Mouse (Mus musculus) gonadal fat pad, adult 2 months (tissue): ENCODE data around the gene Ppp1r1a. TPM values are rescaled to one million over a fixed set of nuclear protein-coding genes. Genes with fewer than 3 reads are reported as not detected.

Experiments
- DNase-seq: peaks from one replicate; pipeline ENCODE4 v3.0.0-alpha.2; 2012; ENCODE audit warnings: low read depth
- polyA plus RNA-seq: library from polyadenylated mRNA; depleted of rRNA; stranded (reverse); fragments of >200 nt; gene quantifications from 2 replicates; pipeline ENCODE4 v1.2.3, GENCODE M21; 2012; rRNA removed

Gene Ppp1r1a
- polyA plus RNA-seq, 1 experiment = 46.0 TPM

- DNase-seq = no peak
These were observed 22.9 kb downstream of the Ppp1r1a start for GRCm38 (mm10) chr15:103514914-103515313.

DNA sequence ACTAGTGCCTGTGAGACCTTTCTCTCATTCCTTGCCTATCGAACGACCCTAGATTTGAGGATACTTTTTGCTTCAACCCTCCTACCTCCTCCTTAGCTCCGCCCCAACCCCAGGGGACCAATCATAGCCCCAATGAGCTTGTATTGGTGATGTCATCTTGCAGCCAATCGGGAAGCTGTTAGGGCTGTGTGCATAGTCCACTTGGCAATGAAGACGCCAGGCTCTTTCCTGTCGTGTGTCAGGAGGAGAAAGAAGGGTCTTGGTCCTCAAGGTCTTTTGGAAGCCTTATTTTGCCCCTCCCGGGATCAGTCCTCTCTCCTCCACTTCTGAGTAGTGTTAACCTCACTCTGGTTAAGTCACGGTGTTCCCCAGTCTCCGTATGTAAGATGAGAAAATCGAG is 23.7 kb downstream of the Ppp1r1a start:
- DNase-seq = no peak

- no peak for DNase-seq
These were observed 24.2 kb downstream of the Ppp1r1a start for GRCm38 (mm10) chr15:103513621-103514031.

- no peak for DNase-seq
These were observed 26.2 kb downstream of the Ppp1r1a start for GRCm38 (mm10) chr15:103511652-103512051.

DNA sequence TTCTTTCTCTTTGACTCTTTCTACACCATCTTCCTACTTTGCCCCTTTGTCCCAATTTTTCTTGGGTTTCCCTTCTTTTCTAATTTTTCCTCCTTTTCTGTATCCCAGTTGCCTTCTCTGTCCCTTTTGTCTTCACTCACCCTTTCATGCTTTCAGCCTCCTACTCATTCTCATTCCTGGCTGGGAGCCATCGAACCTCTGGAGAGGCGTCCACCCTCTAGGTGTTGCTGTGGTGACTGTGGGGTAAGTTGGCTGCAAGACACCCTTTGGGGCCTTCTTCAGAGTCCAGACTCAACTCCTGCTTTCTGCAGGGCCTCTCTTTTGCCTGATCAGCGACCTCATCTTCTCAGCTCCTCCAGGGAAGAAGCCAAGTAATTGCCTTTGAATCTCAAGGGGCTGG is 28.5 kb downstream of the Ppp1r1a start:
- DNase-seq = no peak

GRCm38 (mm10) chr15:103503660-103504059 is 34.1 kb downstream of the Ppp1r1a start:
- no peak for DNase-seq

- DNase-seq = no peak
These were observed 34.6 kb downstream of the Ppp1r1a start for GRCm38 (mm10) chr15:103503251-103503600.

DNA sequence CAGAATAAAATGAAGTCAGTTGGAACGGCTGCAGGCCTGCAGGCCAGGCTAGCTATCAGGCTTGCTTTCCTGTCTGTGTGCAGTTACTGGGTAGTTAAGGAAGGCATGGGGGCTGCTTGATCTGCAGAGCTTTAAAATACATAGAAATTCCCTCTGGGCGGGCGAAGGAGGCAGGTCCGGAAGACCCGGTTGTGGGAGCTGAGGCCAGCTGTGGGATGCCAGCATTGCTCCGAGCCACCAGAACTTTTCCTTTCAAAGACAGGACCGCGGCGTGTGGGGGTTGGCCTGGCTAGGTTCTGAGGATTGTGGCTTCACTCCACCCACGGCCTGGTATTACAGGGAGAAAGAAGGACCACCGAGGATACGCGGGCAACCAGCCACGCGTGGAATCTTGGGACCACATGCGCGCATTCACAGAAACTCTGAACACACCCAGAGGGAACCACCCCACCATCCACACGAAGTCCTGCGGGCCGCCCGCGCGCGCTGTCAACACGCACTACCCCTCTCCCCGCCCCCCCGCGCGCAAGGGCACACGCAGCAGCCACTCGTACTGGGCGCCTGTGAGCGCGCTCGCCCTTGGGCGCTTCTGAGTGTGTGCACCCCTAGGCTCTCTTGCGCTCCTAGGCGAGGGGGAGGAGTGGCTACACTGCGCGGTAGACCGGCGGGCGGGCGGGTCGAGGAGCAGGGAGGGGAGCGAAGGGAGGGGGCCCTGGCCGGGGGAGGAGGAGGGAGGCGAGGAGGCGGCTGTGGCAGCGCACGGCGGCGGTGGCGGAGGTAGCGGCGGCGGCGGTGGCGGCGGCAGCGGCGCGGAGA is 35.2 kb downstream of the Ppp1r1a start, which contains the start of gene Pde1b:
Gene Pde1b (plus strand): TSS at position 600 of the 816 bp plus-strand sequence.
- DNase-seq = no peak

DNA sequence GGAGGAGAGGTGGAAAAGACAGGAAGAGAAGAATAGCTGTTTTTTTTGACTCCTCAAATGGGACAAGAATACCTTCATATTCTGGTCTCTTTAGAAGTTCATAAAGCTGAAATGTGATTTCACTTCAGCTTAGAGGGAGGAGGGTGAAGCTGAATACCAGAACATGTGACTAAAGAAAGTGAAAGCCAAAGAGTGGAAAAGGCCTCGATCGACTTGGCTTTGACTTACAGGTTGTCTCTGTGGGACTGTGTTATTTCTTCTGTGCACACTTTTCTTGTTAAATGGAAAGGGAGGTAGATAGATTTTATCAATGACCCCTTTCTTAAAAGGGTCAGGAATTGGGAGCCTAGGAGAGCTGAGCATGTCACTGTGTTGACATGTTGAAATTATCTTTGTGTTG is 36.6 kb downstream of the Ppp1r1a start:
- no peak for DNase-seq

DNA sequence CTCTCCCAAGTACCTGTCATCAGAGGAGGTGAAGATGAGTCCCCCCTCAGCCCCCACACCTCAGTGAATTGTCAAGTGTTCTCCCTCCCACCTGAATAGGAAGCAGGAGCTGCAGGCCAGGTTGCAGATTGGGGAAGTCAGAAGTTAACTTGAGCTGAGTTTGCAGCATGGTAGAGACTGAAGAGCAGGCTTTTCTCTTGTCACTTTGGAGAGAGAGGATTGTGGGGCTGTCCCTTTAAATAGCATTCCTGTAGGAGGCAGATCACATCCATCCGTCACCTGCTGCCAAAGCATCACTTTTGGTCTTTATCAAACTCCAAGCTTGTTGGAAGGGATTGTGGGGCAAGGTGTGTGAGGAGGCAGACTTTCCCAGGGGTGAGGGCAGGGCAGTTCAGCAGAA is 37.1 kb downstream of the Ppp1r1a start:
- no peak for DNase-seq

DNA sequence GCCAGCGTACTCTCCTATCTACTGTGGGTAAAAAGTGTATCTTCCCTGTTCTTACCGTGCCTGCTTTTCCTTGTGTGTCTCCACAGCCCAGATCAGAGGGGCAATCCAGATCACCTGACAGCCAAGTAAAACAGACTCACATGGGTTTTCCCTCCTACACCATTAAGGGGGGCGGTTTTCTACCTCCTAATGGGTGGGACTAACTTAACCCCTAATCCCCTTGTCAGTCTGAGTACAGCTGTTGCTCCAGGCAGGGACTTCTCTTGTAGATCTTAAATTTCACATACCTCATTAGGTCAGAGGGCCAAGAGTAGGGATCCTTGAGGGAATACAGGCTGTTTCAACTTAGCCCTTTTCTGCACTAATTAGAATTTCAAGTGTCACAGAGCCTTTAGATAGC is 39.6 kb downstream of the Ppp1r1a start:
- DNase-seq = no peak

DNA sequence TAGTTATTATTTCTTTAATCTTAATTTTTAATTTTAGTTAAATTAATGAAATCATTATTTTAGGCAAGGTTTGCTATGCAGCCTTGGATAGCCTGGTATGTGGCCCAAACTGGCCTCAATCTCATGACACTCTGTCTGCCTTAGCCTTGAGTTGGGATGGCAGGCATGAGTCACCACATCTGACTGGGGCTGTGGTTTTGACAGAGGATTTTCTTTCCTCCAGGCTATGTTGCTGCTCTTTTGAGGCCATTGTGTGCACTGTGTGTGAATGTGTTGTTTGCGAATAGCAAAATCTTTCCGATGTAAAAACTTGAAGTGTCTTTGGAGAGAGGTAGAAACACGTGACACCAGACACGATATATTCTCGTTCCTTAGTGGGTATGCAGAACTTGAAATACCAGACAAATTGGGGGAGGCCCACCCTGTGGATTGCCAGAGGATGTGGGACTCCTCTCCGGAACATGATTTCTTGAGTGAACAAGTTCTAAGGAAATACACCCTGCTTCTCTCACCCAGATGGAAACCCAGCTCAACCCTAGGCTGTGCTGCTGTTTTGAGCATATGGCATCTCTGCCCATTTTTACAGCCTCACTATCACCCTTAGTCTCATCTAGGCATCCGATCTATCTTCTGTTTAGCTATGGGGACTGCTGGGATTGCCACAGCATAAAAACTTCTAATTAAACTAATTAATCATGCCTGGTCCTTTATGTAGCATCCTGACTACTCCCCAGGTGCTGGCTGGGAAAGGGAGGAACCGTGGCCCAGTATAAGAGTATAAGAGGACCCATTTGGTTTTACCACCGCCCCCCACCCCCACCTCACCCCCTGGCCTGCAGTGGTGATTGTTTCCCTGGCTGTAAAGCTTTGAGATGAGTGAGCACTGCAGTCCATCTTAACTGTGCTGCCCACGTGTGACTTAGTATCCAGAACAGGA is 41.3 kb downstream of the Ppp1r1a start:
- DNase-seq = no peak

DNA sequence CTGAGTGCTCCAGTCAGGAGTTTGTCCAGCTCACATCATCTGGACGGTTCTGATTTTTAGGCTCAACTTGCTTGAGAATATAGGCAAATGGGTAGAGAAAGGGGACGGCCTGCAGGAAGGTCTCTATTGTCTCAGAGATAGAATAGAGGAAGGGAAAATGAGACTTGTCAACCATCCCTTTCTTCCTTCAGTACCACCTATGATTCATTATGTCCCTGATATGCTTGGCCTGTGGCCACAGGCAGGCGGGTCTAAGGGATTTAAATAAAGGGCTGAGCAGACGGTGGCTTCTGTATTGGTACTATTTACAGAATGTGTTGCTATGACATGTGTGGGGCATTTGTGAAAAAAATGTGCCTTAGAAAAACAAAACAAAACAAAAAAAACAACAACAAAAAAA is 49.5 kb downstream of the Ppp1r1a start:
- no peak for DNase-seq

DNA sequence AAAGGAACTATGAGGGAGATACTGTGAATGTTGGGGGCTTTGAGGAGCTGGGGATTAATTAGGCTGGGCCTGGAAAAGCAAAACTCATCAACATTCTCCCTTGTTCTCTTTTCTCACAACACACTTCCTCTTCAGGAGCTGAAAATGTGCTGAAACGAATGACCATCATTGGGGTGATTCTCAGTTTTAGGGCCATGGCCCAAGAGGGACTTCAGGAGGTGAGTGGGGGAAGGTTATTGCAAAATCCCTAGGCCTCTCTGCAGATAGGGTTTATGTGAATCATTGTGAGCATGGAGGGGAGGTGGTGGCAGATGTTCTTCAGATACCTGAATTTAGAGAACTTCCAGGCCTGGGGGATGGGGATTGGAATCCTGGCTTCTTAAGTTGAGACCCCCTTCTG is 51.1 kb downstream of the Ppp1r1a start:
- no peak for DNase-seq

- no peak for DNase-seq
These were observed 52.7 kb downstream of the Ppp1r1a start for GRCm38 (mm10) chr15:103485106-103485505.

DNA sequence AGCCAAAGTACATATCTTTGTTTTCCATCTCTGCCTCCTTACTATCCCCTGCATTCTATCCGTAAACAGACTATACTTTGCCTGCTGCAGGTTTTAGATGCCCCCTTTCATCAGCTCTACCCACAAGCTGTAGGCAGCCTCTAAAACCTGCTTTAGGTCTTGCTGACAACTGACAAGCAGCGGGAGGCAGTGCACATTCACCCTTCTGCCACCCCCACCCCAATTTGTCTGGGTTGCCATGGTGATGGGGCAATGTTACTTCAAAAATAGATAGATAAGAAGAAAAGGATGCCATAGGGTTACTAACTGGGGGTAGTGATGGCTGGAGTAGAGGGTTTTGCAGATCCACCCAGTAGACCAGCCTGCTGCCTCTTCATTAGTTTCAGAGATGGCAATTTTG is 53.3 kb downstream of the Ppp1r1a start:
- no peak for DNase-seq

- no peak for DNase-seq
These were observed 55.3 kb downstream of the Ppp1r1a start for GRCm38 (mm10) chr15:103482488-103482887.

Other genes starting within 250 kb of the Ppp1r1a start
- gene Gpr84, start 227.4 kb downstream of the Ppp1r1a start, polyA plus RNA-seq = 0.39 and 1.4 TPM in 2 replicates
- gene Zfp385a, start 197.9 kb downstream of the Ppp1r1a start, polyA plus RNA-seq = 17.8 and 23.7 TPM in 2 replicates
- 19.1 and 20.6 TPM in 2 replicates for gene Itga5, start 171.2 kb downstream of the Ppp1r1a start, polyA plus RNA-seq
- 0.55 and 1.2 TPM in 2 replicates for gene Gtsf1, start 107.5 kb downstream of the Ppp1r1a start, polyA plus RNA-seq
- gene Gtsf2, start 89.5 kb downstream of the Ppp1r1a start, polyA plus RNA-seq = 0.41 TPM in 1 of 2 replicates, not detected in the other
- 8.8 and 9.6 TPM in 2 replicates for gene Nckap1l, start 84.2 kb downstream of the Ppp1r1a start, polyA plus RNA-seq
- gene Pde1b, start 35.0 kb downstream of the Ppp1r1a start, polyA plus RNA-seq = 5.2 and 6.6 TPM in 2 replicates
- gene Glycam1, start 27.1 kb upstream of the Ppp1r1a start, polyA plus RNA-seq = not detected in 2 replicates
- not detected in 2 replicates for gene Mucl1, start 217.5 kb upstream of the Ppp1r1a start, polyA plus RNA-seq